Mouse (Mus musculus): ENCODE measurements around the gene Lrrc72. TPM values are rescaled to one million over a fixed set of nuclear protein-coding genes. Genes with fewer than 3 reads are reported as not detected.
"Not testable (repeated sequence)": the region's sequence is repeated elsewhere in the genome, so short reads cannot be mapped to it uniquely, and the experiment has no call there.

The Lrrc72 gene
- not detected for total RNA-seq (2021)

DNA sequence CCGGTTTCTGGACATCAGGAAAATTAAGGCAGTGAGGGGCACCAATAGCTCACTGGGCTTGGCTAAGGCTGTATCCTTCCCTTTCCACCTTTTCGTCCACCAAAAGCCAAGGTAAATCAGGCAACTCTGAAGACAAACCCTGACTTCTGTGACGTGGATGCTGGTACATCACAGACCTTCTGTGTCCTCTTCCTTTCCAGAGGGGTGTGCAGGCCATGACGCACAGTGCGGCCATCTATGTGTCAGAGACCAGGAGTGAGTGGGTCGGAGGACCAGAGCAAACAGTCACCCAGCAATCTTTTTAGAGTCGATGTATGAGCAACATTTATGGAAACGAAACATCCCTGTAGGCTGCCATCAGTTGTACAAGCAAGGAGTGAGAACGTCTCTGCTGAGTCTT lies at the start of gene Lrrc72:
Gene Lrrc72, minus strand, starts transcription at position 101 of the 400 bp plus-strand sequence.
- intact Hi-C loops (cut with DNase I) = no loop called here
- no peak for DNase-seq

DNA sequence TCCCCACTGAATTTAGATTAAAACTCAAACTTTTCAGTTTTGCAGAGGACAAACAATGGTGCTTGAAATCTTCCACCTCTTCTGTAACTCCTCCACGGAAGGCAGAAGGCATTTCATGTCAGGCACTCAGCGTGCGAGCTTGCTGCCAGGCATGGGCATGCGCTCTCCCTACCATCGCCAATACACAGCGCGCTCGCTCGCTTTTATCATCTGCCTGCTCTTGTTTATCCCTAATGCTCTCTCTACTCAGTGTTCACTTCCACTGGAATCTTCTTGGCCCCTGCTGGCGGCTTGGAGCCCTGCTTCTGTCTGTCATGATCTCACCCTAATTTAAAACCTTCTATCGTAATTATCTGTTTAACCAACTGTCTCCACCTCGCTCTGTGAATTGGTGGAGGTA lies 49.1 kb upstream of the Lrrc72 start:
- intact Hi-C loops (cut with DNase I) = no loop called here
- DNase-seq = no peak

DNA sequence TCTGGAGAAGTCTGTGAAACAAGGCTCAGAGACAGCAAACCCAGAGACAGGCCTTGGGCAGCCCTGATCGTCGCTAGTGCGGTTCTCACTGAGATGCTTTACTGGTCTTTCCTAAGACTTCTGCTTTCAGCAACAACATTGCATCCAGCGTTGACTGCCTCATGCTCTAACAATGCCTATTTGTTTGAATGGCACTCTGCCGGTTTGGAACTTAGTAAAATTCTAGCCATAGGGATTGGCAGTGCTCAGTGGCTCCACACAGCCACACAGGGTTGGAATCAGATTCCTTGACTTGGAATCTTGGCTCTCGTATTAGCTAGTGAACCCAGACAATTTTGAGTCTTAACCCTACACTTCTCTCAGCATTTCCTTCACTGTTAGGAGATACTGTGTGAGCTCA lies 38.1 kb upstream of the Lrrc72 start:
- DNase-seq = no peak
- intact Hi-C loops (cut with DNase I) = no loop called here

DNA sequence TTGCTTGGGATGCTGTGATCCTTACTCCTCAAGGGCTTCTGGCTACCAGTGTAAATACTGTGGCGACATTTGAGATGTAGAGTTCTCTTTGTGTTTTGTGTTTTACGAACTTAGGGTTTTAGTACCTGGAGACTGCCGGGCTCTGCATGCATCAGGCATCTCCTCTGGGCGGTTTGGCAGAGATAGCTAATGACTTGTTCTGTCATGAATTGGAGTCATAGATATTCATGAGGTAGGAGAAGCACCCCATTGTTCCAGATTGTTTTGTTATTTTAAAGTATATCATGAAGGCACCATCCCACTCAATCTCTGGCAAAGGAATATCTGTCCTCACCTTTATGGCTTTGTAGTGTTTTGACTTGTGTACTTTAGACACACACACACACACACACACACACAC lies 37.3 kb upstream of the Lrrc72 start:
- no peak for DNase-seq

DNA sequence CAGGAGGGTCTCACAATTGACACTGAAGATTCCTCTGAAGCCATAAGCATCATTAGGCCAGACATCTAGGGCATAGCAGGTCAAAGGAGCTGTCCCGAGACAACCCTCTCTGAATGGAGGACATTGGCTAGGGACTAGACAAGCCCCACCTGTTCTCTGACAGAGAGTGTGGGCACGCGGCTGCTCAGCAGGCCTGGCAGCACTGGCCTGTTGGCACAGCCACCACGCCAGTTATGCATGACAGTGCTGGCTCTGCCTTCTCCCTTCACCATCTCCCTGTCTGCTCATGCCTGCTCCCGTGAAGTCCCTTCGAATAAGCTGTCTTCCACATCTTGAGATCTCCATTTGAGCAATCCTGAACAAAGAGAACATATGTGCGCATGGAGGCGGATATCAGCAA lies 36.4 kb upstream of the Lrrc72 start:
- DNase-seq = peak in 1 of 2 experiments; percentile 12
- intact Hi-C loops (cut with DNase I) = no loop called here

More for the DNA sequence above, 37.3 kb upstream of the Lrrc72 start:
- intact Hi-C loops (cut with DNase I) = no loop called here

DNA sequence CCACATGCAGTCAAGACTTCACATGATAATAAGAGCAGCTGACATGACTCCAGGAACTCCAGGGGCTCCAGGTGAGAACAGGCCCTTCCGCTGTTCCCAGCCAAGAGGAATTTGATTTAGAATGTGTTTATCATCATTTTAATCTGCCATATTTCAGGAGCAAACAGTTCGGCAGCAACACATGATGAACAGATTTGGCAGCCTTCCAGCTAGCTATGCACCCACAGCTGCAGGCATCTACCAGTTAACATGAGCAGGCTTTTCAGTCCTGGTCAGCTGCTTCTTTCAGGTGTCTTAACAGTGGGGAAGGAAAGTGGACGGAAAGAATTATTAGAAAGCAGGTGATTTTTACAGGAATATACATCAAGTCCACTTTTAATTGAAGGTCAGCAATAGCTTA lies 21.6 kb upstream of the Lrrc72 start:
- no peak for DNase-seq
- intact Hi-C loops (cut with DNase I) = no loop called here

DNA sequence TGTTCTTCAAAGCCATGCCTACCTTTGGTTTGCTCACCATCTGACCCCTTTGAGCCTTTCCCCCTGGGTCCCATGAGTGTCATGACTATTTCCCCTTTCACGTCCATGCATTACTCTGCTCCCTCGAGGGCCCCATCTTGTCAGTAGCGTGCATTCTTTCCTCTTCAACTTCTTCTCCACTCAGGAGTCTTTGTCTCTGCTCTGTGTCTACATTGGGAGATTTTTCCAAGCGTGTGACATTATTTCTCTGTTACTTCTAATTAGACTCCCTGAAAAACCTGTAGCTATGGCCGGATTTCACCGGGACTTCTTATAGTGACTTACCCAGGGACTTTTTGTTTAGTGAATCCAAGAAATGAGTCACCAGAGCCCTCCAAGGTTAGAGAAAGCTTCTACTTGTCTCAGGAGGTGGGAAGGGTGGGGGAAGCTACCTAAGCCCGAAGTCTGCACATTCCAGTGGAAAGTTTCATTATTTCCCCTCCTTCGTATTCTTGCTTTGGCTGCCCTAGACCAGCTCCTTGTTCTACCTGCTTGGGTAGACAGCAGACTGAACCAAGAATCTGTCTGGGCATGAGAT lies 14.6 kb upstream of the Lrrc72 start:
- intact Hi-C loops (cut with DNase I) = no loop called here
- no peak for DNase-seq

DNA sequence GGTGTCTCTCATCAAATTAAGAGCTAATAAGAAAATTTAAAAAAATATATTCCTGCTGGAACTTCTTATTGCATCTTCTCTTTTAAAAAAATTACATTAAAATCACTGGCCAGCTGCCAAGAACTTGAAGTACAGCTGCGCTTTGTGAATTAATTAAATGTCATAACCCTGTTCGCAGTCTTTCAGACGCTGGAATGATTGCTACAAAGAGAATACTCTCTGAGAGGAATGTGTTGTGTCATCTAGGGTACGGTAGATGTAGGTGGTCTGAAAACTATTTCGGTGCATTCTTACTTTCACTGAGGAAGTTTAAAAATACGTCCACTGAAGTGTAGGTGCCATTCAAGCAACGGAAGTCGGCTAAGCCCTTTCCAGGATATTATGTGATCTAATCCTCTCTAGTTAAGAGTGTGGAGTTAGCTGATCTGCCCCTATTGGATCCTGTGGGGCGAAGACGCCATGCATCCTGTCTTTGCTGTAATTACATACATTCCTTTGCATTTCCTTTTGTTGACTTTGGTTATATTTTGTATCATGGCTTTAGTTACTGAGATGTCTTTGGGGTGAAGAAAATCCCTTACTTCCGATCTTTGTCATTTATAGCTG lies 9.0 kb upstream of the Lrrc72 start:
- intact Hi-C loops (cut with DNase I) = no loop called here
- no peak for DNase-seq

DNA sequence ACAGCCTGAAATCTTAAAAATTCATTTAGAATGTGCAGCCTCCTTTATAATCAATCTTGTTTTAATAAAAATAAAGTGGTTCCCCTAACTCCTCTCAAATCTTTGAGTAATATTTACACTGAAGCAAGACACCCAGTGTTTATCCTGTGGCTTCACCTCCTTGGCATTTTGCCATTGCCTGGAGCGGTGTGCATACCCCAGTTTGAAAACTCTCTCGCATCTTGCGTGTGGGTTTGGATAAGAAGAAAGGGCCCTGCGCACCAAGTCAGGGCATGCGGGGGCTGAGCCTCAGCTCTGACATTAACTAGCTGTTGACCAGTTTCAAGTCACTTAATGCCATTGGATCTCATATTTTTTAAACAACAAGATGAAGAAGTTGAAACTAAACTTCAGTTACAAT lies 2.2 kb upstream of the Lrrc72 start:
- DNase-seq = no peak
- intact Hi-C loops (cut with DNase I) = no loop called here

DNA sequence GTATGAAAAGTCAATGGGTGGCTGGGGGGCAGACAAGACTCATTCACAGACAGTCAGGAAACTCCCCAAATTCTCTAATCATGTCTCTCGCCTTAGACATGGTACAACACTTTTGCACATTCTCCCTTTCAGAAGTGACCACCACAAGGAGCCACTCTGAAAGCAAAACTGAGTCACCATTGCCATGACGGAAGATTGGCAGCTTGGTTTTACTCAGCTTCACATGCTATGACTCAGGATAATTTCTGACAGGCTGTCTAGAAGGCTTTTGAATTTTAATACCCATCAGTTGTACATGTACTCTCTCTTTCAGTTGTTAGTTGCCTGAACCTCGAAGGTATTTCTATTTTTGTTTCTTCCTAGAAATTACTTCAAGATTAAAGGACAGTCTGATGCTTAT lies 12.0 kb downstream of the Lrrc72 start:
- intact Hi-C loops (cut with DNase I) = no loop called here
- DNase-seq = no peak

DNA sequence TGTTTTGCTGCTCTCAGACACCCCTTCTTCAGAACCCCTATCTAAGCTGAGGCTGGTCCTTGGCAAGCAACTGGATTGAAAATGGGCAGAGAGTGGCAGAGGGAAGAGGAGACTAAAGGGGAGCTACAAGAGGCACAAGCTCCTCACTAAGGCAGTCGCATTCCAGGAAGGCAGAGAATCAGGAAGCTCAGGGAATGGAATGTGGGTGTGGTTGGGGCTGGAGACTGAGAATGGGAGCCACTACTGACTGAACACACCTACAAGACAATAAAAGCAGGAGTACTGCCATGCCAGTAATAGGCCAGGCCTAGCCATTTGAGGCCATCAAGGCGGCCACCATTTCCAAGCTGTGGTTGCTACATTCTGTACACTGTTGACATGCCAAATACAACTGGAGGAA lies 21.8 kb downstream of the Lrrc72 start:
- DNase-seq = no peak
- intact Hi-C loops (cut with DNase I) = no loop called here

DNA sequence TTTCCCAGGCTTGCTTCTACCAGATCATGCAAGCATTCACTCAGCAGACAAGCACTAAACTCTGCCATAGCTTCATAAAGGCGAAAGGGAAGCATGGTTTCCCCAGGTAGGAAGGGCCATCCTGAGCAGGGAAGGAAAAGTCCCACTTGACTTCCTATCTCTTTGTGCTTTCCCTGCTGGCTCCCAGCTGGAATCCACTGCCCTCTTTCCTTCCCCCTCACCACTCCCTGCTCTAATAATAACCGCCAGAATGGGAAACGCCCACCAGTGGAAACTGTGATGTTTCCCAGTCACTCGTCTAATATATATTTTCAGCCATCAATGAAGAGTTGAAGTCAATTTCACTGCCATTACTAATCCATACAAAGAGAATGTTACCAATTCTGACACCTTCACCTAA lies 28.8 kb downstream of the Lrrc72 start:
- peak; percentile 21 to 24 for DNase-seq

DNA sequence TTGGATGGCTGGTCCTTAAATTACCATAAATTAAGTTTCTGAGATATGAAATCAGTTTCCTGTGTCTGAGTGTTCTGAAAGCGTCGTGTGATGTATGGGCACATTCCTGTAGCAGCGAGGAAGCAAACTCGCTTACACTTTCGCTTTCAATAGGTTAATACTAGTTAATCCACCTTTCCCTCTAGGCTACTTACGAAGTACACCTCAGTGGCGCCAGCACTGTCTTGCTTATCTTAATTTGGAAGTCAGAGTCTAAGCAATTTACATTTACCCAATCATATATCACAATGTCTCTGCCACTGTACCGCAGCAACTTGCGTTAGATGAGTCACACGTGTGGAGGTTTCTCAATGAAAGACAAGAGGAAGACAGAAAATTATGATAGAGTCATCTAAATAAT lies 36.3 kb downstream of the Lrrc72 start:
- DNase-seq = no peak
- intact Hi-C loops (cut with DNase I) = loop anchor here (5.0 to 10.0 kb wide), 3 partner anchors 165 to 1898 kb away; partner anchors contain the start of genes D630036H23Rik and Ispd

More for the DNA sequence above, 28.8 kb downstream of the Lrrc72 start:
- intact Hi-C loops (cut with DNase I) = no loop called here

DNA sequence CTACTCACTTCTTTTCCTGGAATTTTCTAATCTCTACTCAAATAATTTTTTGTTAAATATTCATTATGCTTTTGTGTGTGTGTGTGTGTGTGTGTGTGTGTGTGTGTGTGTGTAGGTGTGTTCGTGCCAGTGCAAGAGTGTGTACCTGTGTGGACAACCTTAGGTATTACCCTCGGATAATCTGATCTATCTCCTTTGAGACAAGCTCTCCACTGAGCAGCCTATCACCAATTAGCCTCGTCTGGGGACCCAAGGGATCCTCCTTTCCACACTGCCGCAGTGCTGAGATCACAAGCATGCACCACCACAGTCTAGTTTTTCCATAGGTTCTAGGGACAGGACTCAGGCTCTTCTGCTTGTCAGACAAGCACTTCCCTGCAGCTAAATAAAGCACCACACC lies 37.0 kb downstream of the Lrrc72 start:
- DNase-seq = no peak
- intact Hi-C loops (cut with DNase I) = loop anchor here (5.0 to 10.0 kb wide), 3 partner anchors 166 to 1899 kb away; partner anchors contain the start of genes D630036H23Rik and Ispd

DNA sequence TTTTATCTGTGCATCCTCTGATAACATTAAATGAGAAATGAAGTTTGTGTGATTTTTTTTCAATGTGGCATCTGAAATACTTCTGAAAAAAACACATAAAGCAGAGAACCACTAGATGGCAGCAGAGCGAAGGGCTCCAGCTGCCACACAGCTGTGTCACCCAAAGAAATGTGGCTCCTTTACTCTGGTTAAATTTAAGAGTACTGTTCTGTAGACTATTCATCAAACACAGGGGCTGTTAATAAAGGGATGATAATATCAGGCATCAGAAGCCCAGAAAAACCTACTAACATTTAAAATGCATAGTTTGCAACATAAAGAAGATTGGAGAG lies 38.1 kb downstream of the Lrrc72 start:
- DNase-seq = peak; percentile 58 to 67
- intact Hi-C loops (cut with DNase I) = loop anchor here (1.0 to 10.0 kb wide), 5 partner anchors 167 to 1900 kb away; partner anchors contain the start of genes D630036H23Rik and Ispd

DNA sequence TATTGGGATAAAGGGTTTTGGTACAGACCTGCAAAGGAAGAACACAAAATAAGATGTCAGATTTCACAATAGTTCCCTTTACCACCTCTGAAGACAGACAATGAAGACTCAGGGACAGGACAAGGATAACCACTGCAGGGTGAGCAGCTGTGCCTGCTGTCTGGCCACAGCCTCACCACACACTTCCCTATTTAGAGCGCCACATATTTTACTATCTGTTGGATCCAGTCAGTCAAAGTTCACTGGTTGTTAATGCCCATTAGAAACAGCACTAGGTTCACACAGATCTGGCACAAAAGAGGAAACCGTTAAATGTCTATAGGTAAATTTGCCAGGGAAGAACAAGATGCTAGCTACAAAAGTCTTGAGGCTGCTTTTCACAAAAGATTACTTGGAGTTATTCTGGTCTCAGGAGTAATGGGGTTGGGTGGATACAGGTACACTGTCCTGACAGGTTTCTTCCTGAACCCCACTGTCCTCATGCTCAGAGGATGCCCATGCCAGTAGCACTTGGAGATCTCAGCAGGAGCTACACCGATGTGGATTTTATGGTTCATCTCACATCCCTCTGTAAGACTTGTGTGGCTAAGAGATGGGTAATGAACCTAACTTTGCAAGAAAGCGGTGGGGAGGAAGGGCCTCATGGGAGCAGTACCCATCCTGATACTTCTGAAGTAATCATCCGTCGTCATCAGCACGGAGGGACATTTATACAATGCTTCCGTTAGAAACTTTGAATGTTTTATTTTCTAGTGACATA lies 38.6 kb downstream of the Lrrc72 start:
- no peak for DNase-seq
- intact Hi-C loops (cut with DNase I) = loop anchor here (1.0 to 10.0 kb wide), 5 partner anchors 168 to 1900 kb away; partner anchors contain the start of genes D630036H23Rik and Ispd

DNA sequence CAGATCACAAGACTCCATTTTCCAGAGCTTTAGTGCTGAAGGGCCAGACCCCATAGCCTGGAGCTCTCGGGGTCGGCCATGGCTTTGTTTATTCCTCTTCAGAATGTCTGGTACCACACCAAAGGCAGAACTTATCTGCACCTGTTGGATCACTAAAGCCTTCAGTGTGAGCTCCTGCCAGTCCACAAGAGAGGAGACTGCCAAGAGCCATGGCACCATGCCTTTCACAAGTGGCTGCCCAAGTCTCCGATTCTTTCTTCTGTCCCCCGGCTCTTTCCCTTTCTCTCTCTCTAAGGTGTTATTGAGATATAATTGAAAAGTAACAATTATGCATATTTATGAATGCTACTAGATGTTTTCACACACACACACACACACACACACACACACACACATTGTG lies 43.1 kb downstream of the Lrrc72 start:
- no peak for DNase-seq
- intact Hi-C loops (cut with DNase I) = loop anchor here (10.0 kb wide), 2 partner anchors 495 to 1905 kb away; no protein-coding TSS in a partner anchor

DNA sequence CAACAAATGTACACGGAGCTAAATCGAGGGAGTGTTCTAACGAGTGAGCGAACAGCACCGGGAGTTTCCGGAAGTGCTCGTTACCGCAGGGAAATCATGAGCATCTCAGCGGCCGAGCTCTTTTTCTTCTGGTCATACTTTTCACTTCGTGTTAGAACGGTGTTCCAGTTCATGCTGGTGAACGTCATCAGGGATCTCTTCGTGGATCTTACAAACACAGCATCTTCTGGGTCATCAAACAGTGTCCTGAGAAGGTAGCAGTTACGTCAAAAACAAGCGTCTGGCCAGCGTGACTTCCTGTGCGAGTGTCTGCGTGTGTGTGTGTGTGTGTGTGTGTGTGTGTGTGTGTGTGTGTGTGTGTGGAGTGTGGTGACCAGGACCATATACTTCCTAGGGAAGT lies 44.7 kb downstream of the Lrrc72 start:
- no peak for DNase-seq
- intact Hi-C loops (cut with DNase I) = no loop called here

DNA sequence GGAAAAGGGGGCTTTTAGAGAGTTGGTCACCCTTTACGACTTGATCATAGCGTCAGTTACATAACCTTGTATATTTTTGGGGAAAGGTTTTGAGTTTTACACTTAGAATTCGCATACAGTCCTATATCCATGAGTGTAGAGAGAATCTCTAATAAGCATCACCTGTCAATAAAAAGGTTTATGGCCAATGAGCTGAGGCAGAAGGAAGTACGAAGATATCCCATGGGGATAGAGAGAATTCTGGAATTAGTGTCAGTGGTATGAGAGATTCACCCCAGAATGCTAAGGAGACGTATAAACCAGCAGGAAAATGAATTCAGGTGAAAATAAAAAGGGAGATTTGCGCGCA lies 45.4 kb downstream of the Lrrc72 start:
- no peak for DNase-seq
- intact Hi-C loops (cut with DNase I) = no loop called here

DNA sequence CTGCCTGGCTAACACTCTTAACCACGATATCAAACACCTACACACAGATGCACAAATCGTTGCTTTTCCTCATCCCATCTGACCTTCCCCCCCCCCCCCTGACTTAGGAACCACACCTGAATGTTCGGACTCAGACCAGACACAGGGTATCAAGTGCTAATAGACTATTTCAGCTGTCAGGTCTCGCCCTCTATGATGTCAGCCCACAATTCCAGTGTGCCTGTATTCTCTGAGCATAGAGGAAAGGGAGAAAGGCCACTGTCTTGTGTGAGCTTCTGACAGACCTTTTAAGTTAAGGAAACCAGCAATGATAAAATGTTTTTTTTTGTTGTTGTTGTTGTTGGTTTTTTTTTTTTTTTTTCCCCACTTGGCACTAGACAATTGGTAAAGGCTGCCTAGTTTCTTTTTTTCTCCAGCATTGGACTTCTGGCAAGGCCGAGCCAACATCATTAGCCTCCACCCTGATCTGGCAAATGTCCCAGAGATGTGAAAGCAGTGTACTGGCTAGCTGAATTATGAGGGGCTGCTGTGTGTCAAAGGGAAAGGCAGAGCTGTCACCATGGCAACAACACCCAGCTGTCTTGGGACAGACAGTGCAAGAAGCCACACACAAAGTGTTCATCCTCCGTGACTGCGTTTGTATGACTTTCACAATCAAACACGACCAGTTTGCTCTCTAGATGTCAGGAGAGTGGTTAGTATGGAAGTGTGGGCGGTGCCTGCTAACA lies 46.0 kb downstream of the Lrrc72 start:
- intact Hi-C loops (cut with DNase I) = no loop called here
- peak; percentile 67 to 76 for DNase-seq

DNA sequence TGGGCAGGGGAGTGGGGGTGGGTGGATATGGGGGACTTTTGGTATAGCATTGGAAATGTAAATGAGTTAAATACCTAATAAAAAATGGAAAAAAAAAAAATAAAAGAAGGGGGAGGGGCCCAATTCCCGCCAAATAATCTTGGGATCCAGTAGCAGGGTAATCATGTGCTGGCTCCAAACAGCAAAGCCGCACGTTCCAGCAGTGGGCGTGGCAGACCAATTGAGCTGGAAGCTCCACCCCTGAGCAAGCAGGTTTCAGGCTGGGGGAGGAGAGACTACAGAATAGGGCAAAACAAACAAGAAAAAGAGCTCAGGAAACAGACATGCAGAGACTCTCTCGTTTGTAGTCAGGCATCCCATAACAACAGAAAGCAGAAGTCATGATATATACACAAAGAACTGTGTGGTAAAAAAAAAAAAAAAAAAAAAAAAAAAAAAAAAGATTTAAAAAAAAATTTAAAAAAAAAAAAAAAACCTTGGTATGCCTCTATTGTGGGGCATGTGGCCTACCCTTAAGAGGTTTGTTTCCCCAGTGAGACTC lies 47.5 kb downstream of the Lrrc72 start:
- DNase-seq; intact Hi-C loops (cut with DNase I): not testable (repeated sequence)
